Mouse (Mus musculus) fibroblast of lung, adult 2 months (primary cell): ENCODE results near the gene Klk4.

Experiments used
- DNase-seq: peaks from one replicate; pipeline ENCODE4 v3.0.0-alpha.2; 2011; ENCODE audit warnings: low read depth

Gene Klk4

GRCm38 (mm10) chr7:43880912-43881311 lies at the start of gene Klk4:
TSS of gene Klk4 (plus strand) at chr7:43881160.
- no peak for DNase-seq

DNA sequence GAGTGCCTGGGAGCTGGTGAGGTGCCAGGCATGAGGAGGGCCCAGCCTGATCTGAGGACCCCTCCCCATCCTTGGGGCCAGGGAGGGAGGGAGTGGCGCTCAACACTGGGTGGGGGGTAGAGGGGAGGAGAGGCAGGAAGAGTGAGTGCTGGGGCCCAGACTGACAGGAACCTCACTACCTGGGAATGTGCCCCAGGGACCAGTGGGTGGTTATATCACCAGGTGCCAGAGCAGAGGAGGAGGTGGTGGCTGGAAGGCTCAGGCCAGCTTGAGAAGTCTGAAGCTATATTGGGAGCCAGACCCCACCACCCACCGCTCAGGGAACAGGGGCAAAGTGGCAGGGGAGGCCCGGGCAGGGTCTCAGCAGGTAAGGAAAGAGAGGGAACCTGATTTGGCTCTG lies 39.3 kb upstream of the Klk4 start, which contains the start of gene Klk5:
Gene Klk5, plus strand, starts transcription at position 271 of the 400 bp plus-strand sequence.
- DNase-seq: no peak

DNA sequence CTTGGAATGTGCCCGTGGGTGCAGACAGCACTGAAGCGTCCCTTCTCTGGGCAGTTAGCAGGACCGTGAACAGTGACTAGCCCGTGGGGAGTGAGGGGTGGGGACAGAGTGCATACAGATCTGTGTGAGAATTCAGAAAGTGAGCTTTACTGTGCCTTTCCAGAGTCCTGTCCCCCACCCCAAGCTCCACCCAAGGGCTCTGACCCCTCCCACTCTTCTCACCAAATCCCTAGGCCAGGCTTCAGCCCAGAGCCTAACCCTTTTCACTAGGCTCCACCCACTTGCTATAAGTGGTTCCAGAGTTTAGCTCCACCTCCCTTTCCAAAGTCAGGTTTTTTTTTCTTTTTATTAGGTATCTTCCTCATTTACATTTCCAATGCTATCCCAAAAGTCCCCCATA lies 37.2 kb upstream of the Klk4 start:
- DNase-seq: no peak

GRCm38 (mm10) chr7:43851616-43852015 lies 29.3 kb upstream of the Klk4 start:
- DNase-seq: no peak

DNA sequence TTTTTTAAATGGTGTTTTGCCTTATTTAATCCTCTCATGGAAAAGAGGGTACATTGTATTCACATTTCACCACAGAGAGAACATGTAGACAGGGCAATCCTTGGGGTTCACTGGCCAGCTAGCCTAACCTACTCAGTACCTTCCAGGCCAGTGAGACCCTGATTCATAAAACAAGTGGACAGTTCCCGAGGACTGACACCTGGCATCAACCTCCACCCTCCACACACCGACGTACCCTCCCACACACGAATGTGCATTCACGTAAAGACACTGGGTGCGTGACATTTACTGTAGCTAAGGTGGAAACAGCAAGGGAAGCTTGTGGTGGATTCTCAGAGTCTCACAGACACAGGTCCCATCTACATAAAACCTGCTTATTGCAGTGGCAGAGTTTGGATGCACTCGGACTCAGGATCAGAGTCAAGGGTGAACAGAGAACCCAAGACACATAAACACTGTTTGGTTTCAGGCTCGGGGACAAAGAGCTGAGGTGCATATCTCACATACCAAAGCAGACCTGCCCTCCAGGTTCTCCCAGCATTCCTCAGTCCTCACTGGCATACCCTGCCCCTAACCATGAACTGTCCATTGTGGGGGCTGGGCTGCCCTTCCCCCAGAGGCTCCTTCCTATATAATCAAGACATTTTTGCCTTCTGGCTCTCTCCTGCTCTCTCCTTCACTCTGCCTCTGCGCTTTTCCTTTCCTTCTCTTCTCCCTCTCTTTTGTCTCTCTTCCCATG lies 26.1 kb upstream of the Klk4 start:
- no peak for DNase-seq

DNA sequence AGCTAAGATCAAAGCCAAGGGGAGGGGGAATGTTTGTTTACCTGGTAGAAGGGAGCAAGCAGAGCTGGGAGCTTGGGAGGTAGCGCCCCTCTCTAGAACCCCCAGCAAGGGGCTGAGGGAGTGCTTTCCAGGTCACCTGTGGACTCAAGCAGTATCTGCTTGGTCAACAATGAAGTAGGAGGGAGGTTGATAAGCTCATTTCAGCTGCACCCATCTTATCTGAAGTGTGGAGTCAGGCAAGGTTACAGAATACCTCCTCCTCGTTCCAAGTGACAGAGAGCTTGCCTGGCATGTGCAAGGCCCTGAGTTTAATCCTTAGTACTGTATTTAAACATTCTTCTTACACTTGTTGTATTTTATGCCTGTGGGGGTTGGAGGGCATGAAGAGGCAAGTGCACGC lies 25.3 kb upstream of the Klk4 start:
- DNase-seq: no peak

GRCm38 (mm10) chr7:43856307-43856706 lies 24.7 kb upstream of the Klk4 start:
- no peak for DNase-seq

GRCm38 (mm10) chr7:43857501-43857900 lies 23.5 kb upstream of the Klk4 start:
- DNase-seq: no peak

GRCm38 (mm10) chr7:43860411-43860810 lies 20.5 kb upstream of the Klk4 start:
- DNase-seq: no peak

DNA sequence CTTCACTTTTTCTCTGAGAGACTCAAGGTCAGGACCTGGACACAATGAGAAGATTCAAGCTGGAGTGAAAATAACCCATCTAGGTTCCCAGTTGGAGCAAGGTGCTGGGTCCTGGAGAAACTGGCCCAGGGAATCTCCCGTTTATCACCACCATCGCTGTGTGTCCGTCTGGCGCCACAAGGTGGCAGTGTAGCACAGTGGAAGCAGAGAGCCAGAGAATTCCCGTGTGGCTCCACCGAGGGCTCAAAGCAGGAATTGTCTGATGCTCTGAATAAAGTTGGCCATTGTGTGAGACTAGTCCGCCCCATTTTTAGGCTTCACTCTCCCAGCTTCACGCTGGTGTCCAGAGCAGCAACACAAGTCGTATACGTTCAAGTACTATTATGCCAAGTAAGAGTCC lies 7.7 kb upstream of the Klk4 start:
- peak; percentile 20 for DNase-seq

- no peak for DNase-seq
These were observed 7.3 kb upstream of the Klk4 start for GRCm38 (mm10) chr7:43873674-43874073.

DNA sequence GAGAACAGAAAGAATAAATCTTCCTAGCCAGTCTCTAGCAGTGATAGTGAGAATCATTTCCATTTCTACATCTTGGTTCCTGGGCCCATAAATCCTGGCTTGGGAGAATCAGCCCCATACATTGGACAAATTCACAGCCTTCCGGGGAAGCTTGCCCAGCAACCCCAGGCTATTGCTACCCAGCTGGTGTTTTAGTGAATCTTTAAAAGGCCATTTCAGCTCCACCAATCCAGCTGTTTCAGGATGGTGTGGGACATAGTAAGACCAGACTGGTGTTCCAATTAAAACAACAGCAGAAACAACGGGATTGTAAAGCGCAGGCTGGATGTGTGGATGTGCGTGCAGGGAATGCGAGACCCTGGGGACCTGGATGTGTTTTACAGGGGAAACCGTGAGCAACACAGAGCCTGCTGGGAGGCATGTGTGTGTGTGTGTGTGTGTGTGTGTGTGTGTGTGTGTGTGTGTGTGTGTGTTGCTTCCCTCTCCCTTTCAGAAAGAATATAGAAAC lies 6.0 kb upstream of the Klk4 start:
- no peak for DNase-seq

- no peak for DNase-seq
These were observed 4.5 kb upstream of the Klk4 start for GRCm38 (mm10) chr7:43876444-43876843.

GRCm38 (mm10) chr7:43878281-43878680 lies 2.7 kb upstream of the Klk4 start:
- no peak for DNase-seq

DNA sequence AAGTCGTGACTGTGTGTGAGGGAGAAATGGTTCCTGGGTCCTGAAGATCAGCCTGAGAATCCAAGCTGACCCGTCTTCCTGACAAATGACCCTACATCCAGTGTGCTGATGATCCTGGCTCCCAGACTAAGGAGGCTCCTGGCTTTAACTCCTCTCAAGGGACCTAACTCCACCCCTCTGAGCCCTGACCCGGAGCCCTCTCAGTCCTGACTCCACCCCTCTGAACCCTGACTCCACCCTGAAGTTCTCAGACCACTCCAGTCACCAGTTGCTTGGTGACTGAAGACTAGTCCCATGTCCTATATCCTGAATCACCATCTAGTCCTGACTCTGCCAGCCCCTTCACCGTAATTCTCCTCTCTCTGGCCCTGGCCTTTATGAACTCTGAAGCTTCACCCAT lies 1.4 kb downstream of the Klk4 start:
- no peak for DNase-seq

GRCm38 (mm10) chr7:43882811-43883210 lies 1.9 kb downstream of the Klk4 start:
- DNase-seq: no peak

GRCm38 (mm10) chr7:43883547-43883946 lies 2.6 kb downstream of the Klk4 start:
- DNase-seq: no peak

- no peak for DNase-seq
These were observed 10.4 kb downstream of the Klk4 start for GRCm38 (mm10) chr7:43891365-43891764.

- DNase-seq: no peak
These were observed 10.8 kb downstream of the Klk4 start for GRCm38 (mm10) chr7:43891788-43892187.

GRCm38 (mm10) chr7:43894836-43895235 lies 13.9 kb downstream of the Klk4 start:
- peak; percentile 56 for DNase-seq

GRCm38 (mm10) chr7:43914821-43915220 lies 33.9 kb downstream of the Klk4 start:
- no peak for DNase-seq

GRCm38 (mm10) chr7:43918426-43918825 lies 37.5 kb downstream of the Klk4 start:
- DNase-seq: no peak

DNA sequence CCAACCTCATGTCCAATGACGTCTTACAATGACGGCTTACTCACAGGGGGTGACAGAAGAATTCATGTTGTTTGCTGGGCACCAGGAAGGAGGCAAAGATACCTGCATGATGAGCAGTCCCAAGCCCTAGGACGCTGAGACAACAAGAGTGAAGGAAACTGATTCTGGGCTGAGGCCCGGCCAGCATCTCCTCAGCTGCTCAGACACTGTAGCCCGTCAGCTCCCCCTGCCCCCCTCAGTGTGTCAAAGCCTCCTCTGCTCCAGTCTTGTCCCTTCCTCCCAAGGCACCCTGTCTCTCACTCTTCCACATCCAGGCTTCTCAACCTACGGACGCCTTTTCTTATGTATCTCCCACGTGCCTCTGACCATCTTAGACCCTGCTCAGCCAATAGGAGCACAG lies 37.9 kb downstream of the Klk4 start:
- no peak for DNase-seq
